In the genomic region with DNA sequence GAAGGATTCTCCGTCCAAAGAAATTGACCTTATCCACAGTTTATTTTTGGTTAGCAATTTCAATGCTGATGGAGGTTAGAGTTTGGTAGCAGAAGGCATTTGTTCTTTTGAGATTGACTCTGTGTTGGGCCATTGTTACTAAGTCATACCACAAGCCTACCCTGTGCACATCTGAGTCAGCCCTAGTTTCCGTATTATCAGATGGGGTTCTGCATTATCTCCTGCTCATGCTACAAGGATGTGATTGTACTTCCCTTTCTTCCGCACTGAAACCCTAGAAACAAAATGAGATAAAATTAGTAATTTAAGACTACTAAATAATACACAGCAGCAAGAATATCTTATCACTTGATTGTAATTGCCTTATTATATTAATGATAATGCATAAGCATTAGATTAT, we compare ENCODE assay signal across 22 mouse cellular contexts.
"Had no signal": no experiment of that assay in that cellular context is flagged by ENCODE, and none has a peak within 500 bp of the region (broad histone marks: within the 10 kb centered on the region; RNA-seq: fewer than 3 reads in every experiment).

No protein-coding gene starts in this region.

- H3K27ac ChIP-seq: kidney, embryonic 15.5 days; limb, embryonic 12.5 days; limb, embryonic 15.5 days; liver, embryonic 14.5 days; macrophage; midbrain, embryonic 15.5 days; neural tube, embryonic 12.5 days; neural tube, embryonic 15.5 days; stomach, postnatal 0 days had no signal

- ATAC-seq: liver, postnatal 0 days; lung, postnatal 0 days; midbrain, embryonic 15.5 days had no signal

- DNase-seq: kidney, adult 8-10 months; kidney, postnatal 10 days; kidney, postnatal 36 days; left cerebral cortex, postnatal 4 days; liver, postnatal 0 days; lung, embryonic 14.5 days; right cerebral cortex, adult 18-20 months; right cerebral cortex, postnatal 14 days; right cerebral cortex, postnatal 4 days; thymus, adult 2 months; thymus, postnatal 14 days; thymus, postnatal 4 days had no signal

- H3K27me3 ChIP-seq: kidney, embryonic 15.5 days; limb, embryonic 12.5 days; limb, embryonic 15.5 days; midbrain, embryonic 15.5 days; neural tube, embryonic 12.5 days; neural tube, embryonic 15.5 days had no signal

- H3K9me3 ChIP-seq: kidney, embryonic 15.5 days; limb, embryonic 12.5 days; limb, embryonic 15.5 days; midbrain, embryonic 15.5 days; neural tube, embryonic 12.5 days; neural tube, embryonic 15.5 days had no signal

- H3K4me3 ChIP-seq: kidney, embryonic 15.5 days; limb, embryonic 12.5 days; limb, embryonic 15.5 days; midbrain, embryonic 15.5 days; neural tube, embryonic 12.5 days; neural tube, embryonic 15.5 days had no signal

- H3K36me3 ChIP-seq: midbrain, embryonic 15.5 days; neural tube, embryonic 15.5 days had no signal

- H3K4me1 ChIP-seq: kidney, embryonic 15.5 days; limb, embryonic 15.5 days; midbrain, embryonic 15.5 days; neural tube, embryonic 12.5 days; neural tube, embryonic 15.5 days had no signal

- H3K9ac ChIP-seq: kidney, embryonic 15.5 days; limb, embryonic 12.5 days; limb, embryonic 15.5 days; liver, embryonic 14.5 days; liver, postnatal 0 days; lung, embryonic 14.5 days; midbrain, embryonic 15.5 days; neural tube, embryonic 12.5 days; neural tube, embryonic 15.5 days had no signal
